Mouse (Mus musculus): ENCODE measurements at regions not wholly inside any gene's neighbourhood (a gene's known extent, or its start where the extent isn't known, plus 50 kb on each side); places are given as distances from the start of the nearest gene placed in this dataset.

GRCm38 (mm10) chr16:77329160-77329691 is 272.7 kb downstream of the Gm11146 start:
- H3K4me3 ChIP-seq (ENCODE audit: low read depth, low read length), result peak overlapping the region; percentile 36
- peaks cover 9% of the 10 kb centered on the region; the same call in 1 of the 2 replicates for H3K4me1 ChIP-seq (ENCODE audit: control insufficient read depth, insufficient read depth, low read length)
- H3K9me3 ChIP-seq (ENCODE audit: control insufficient read depth, low read length), result no peaks in the 10 kb centered on the region
- H3K36me3 ChIP-seq (ENCODE audit: control insufficient read depth, insufficient read depth, low read length), result no peaks in the 10 kb centered on the region
- H3K27me3 ChIP-seq (ENCODE audit: control insufficient read depth, insufficient read depth, low read length), result no peaks in the 10 kb centered on the region
- peak overlapping the region; percentile 86 for H3K27ac ChIP-seq (ENCODE audit: low read depth, low read length)
- H3K9ac ChIP-seq (replicated peaks; ENCODE audit: low read depth, low read length), result peak overlapping the region; percentile 58
- 0 out of 2 replicates have a peak, but pooled peaks have one; percentile 26 for ATAC-seq (ENCODE audit: low read depth)
- 6% methylated on average over 17 of the region's 17 CpGs for WGBS
- H3K4me2 ChIP-seq (ENCODE audit: low read depth, low read length), result peak overlapping the region; percentile 40

- Histone ChIP-seq H3K4me2 (ENCODE audit: low read depth, low read length) (peak overlapping the region; percentile 40), H3K4me1 (ENCODE audit: control insufficient read depth, insufficient read depth, low read length) (peaks cover 9% of the 10 kb centered on the region; the same call in 1 of the 2 replicates), H3K9ac (replicated peaks; ENCODE audit: low read depth, low read length) (peak overlapping the region; percentile 58; the same call in 1 of the 2 replicates), H3K9me3 (ENCODE audit: control insufficient read depth, low read length) (no peaks in the 10 kb centered on the region), H3K4me3 (ENCODE audit: low read depth, low read length) (peak overlapping the region; percentile 36), H3K36me3 (ENCODE audit: control insufficient read depth, insufficient read depth, low read length) (no peaks in the 10 kb centered on the region), H3K27me3 (ENCODE audit: control insufficient read depth, insufficient read depth, low read length) (no peaks in the 10 kb centered on the region), H3K27ac (ENCODE audit: low read depth, low read length) (peak overlapping the region; percentile 86)
- peak; percentile 78 for ATAC-seq (ENCODE audit: low read depth)
- 27% methylated on average over 6 of the region's 6 CpGs for WGBS
These were observed 273.2 kb downstream of the Gm11146 start for GRCm38 (mm10) chr16:77328628-77329159.

GRCm38 (mm10) chr16:77328049-77328448 is 273.8 kb downstream of the Gm11146 start:
- Histone ChIP-seq H3K4me2 (ENCODE audit: low read depth, low read length) (no peak overlapping the region), H3K36me3 (ENCODE audit: control insufficient read depth, insufficient read depth, low read length) (no peaks in the 10 kb centered on the region), H3K9me3 (ENCODE audit: control insufficient read depth, low read length) (no peaks in the 10 kb centered on the region), H3K27me3 (ENCODE audit: control insufficient read depth, insufficient read depth, low read length) (no peaks in the 10 kb centered on the region), H3K4me3 (ENCODE audit: low read depth, low read length) (no peak overlapping the region), H3K27ac (ENCODE audit: low read depth, low read length) (no peak overlapping the region), H3K9ac (replicated peaks; ENCODE audit: low read depth, low read length) (no peak overlapping the region), H3K4me1 (ENCODE audit: control insufficient read depth, insufficient read depth, low read length) (peaks cover 9% of the 10 kb centered on the region; the same call in 1 of the 2 replicates)
- no peak for ATAC-seq (ENCODE audit: low read depth)
- 58% methylated on average over 5 of the region's 5 CpGs for WGBS

- no peak overlapping the region for H3K27ac ChIP-seq (ENCODE audit: low read depth, low read length)
- no peak overlapping the region for H3K4me3 ChIP-seq (ENCODE audit: low read depth, low read length)
- no peaks in the 10 kb centered on the region for H3K27me3 ChIP-seq (ENCODE audit: control insufficient read depth, insufficient read depth, low read length)
- H3K9ac ChIP-seq (replicated peaks; ENCODE audit: low read depth, low read length), result no peak overlapping the region
- ATAC-seq (ENCODE audit: low read depth), result peak; percentile 56; the same call in 1 of the 2 replicates
- WGBS, result 10% methylated on average over 5 of the region's 5 CpGs
- H3K4me2 ChIP-seq (ENCODE audit: low read depth, low read length), result no peak overlapping the region
- no peaks in the 10 kb centered on the region for H3K9me3 ChIP-seq (ENCODE audit: control insufficient read depth, low read length)
- no peaks in the 10 kb centered on the region for H3K4me1 ChIP-seq (ENCODE audit: control insufficient read depth, insufficient read depth, low read length)
- no peaks in the 10 kb centered on the region for H3K36me3 ChIP-seq (ENCODE audit: control insufficient read depth, insufficient read depth, low read length)
These were observed 279.6 kb downstream of the Gm11146 start for GRCm38 (mm10) chr16:77322338-77322737.

- no peaks in the 10 kb centered on the region for H3K9me3 ChIP-seq (ENCODE audit: control insufficient read depth, low read length)
- H3K4me3 ChIP-seq (ENCODE audit: low read depth, low read length), result no peak overlapping the region
- H3K4me2 ChIP-seq (ENCODE audit: low read depth, low read length), result no peak overlapping the region
- H3K27me3 ChIP-seq (ENCODE audit: control insufficient read depth, insufficient read depth, low read length), result no peaks in the 10 kb centered on the region
- no peaks in the 10 kb centered on the region for H3K4me1 ChIP-seq (ENCODE audit: control insufficient read depth, insufficient read depth, low read length)
- no peaks in the 10 kb centered on the region for H3K36me3 ChIP-seq (ENCODE audit: control insufficient read depth, insufficient read depth, low read length)
- H3K9ac ChIP-seq (replicated peaks; ENCODE audit: low read depth, low read length), result no peak overlapping the region
- no peak overlapping the region for H3K27ac ChIP-seq (ENCODE audit: low read depth, low read length)
- ATAC-seq (ENCODE audit: low read depth), result no peak
- WGBS, result 95% methylated on average over 1 of the region's 1 CpGs
These were observed 283.7 kb downstream of the Gm11146 start for GRCm38 (mm10) chr16:77318150-77318549.

GRCm38 (mm10) chr16:77315354-77315753 is 286.5 kb downstream of the Gm11146 start:
- H3K27me3 ChIP-seq (ENCODE audit: control insufficient read depth, insufficient read depth, low read length), result no peaks in the 10 kb centered on the region
- 75% methylated on average over 1 of the region's 1 CpGs for WGBS
- H3K36me3 ChIP-seq (ENCODE audit: control insufficient read depth, insufficient read depth, low read length), result no peaks in the 10 kb centered on the region
- no peak overlapping the region for H3K27ac ChIP-seq (ENCODE audit: low read depth, low read length)
- H3K9me3 ChIP-seq (ENCODE audit: control insufficient read depth, low read length), result no peaks in the 10 kb centered on the region
- no peaks in the 10 kb centered on the region for H3K4me1 ChIP-seq (ENCODE audit: control insufficient read depth, insufficient read depth, low read length)
- ATAC-seq (ENCODE audit: low read depth), result no peak
- no peak overlapping the region for H3K9ac ChIP-seq (replicated peaks; ENCODE audit: low read depth, low read length)
- no peak overlapping the region for H3K4me2 ChIP-seq (ENCODE audit: low read depth, low read length)
- no peak overlapping the region for H3K4me3 ChIP-seq (ENCODE audit: low read depth, low read length)

GRCm38 (mm10) chr16:77313195-77313594 is 288.7 kb downstream of the Gm11146 start:
- no peaks in the 10 kb centered on the region for H3K36me3 ChIP-seq (ENCODE audit: control insufficient read depth, insufficient read depth, low read length)
- no peak for ATAC-seq (ENCODE audit: low read depth)
- no peak overlapping the region for H3K4me3 ChIP-seq (ENCODE audit: low read depth, low read length)

GRCm38 (mm10) chr16:77301270-77302171 is 288.0 kb downstream of the Usp25 start:
- no peak overlapping the region for H3K9ac ChIP-seq (replicated peaks; ENCODE audit: low read depth, low read length)
- no peak for ATAC-seq (ENCODE audit: low read depth)
- no peaks in the 10 kb centered on the region for H3K36me3 ChIP-seq (ENCODE audit: control insufficient read depth, insufficient read depth, low read length)
- no peaks in the 10 kb centered on the region for H3K4me1 ChIP-seq (ENCODE audit: control insufficient read depth, insufficient read depth, low read length)
- no peak overlapping the region for H3K4me2 ChIP-seq (ENCODE audit: low read depth, low read length)
- no peaks in the 10 kb centered on the region for H3K27me3 ChIP-seq (ENCODE audit: control insufficient read depth, insufficient read depth, low read length)
- H3K27ac ChIP-seq (ENCODE audit: low read depth, low read length), result no peak overlapping the region
- no peaks in the 10 kb centered on the region for H3K9me3 ChIP-seq (ENCODE audit: control insufficient read depth, low read length)
- 54% methylated on average over 6 of the region's 6 CpGs for WGBS
- no peak overlapping the region for H3K4me3 ChIP-seq (ENCODE audit: low read depth, low read length)

More at GRCm38 (mm10) chr16:77313195-77313594, 288.7 kb downstream of the Gm11146 start:
- no peak overlapping the region for H3K27ac ChIP-seq (ENCODE audit: low read depth, low read length)
- H3K9me3 ChIP-seq (ENCODE audit: control insufficient read depth, low read length), result no peaks in the 10 kb centered on the region
- H3K27me3 ChIP-seq (ENCODE audit: control insufficient read depth, insufficient read depth, low read length), result no peaks in the 10 kb centered on the region
- no peak overlapping the region for H3K4me2 ChIP-seq (ENCODE audit: low read depth, low read length)
- no peaks in the 10 kb centered on the region for H3K4me1 ChIP-seq (ENCODE audit: control insufficient read depth, insufficient read depth, low read length)
- no peak overlapping the region for H3K9ac ChIP-seq (replicated peaks; ENCODE audit: low read depth, low read length)
